Mouse (Mus musculus) thymus, adult 2 months (tissue): ENCODE data around the gene Lypd6. TPM values are rescaled to one million over a fixed set of nuclear protein-coding genes. Genes with fewer than 3 reads are reported as not detected.

Experiments
- DNase-seq: peaks from one replicate; pipeline ENCODE4 v3.0.0; 2021
- H3K27ac ChIP-seq: fragments of 200-500 bp; 2 replicates; pipeline ENCODE4 v1.5.1; 2012; ENCODE audit warnings: low read length, control low read depth; ENCODE audit not compliant: control insufficient read depth, insufficient read depth
- H3K27me3 ChIP-seq: fragments of 200-500 bp; 2 replicates; pipeline ENCODE4 v1.6.1; 2012; ENCODE audit warnings: mild to moderate bottlenecking, low read length, moderate library complexity, mixed read lengths; ENCODE audit not compliant: control insufficient read depth, insufficient read depth
- H3K36me3 ChIP-seq: fragments of 200-500 bp; 2 replicates; pipeline ENCODE4 v1.6.1; 2012; ENCODE audit warnings: mild to moderate bottlenecking, low read length, moderate library complexity; ENCODE audit not compliant: control insufficient read depth, insufficient read depth
- H3K4me1 ChIP-seq: fragments of 200-500 bp; replicated peaks from 2 replicates; pipeline ENCODE4 v1.6.1; 2012; ENCODE audit warnings: low read length; ENCODE audit not compliant: control insufficient read depth, insufficient read depth
- H3K4me3 ChIP-seq: fragments of 200-500 bp; 2 replicates; pipeline ENCODE4 v1.5.1; 2012; ENCODE audit warnings: mild to moderate bottlenecking, low read length, control low read depth, moderate library complexity; ENCODE audit not compliant: control insufficient read depth, insufficient read depth
- CTCF ChIP-seq: fragments of 200-500 bp; IDR thresholded peaks from 2 replicates; pipeline ENCODE4 v1.5.1; 2012; ENCODE audit warnings: mild to moderate bottlenecking, control low read depth, low read length, moderate library complexity, borderline replicate concordance; ENCODE audit not compliant: control insufficient read depth, poor library complexity, insufficient read depth; ENCODE audit errors: extremely low read depth
- POLR2A ChIP-seq: fragments of 200-500 bp; IDR thresholded peaks from 2 replicates; pipeline ENCODE4 v1.6.1; 2012; ENCODE audit warnings: mild to moderate bottlenecking, low read length, control low read depth, moderate library complexity; ENCODE audit not compliant: control insufficient read depth, poor library complexity, insufficient read depth; ENCODE audit errors: extremely low read depth
- WGBS: fragments of 180-500 bp; shearing (Covaris S2); methylation state at CpG from one replicate; pipeline ENCODE4 v1.1.7; 2018; 5-methylcytosine and 5-hydroxymethylcytosine counted together
- polyA plus RNA-seq: library from polyadenylated mRNA; depleted of rRNA; stranded (reverse); fragments of >200 nt; gene quantifications from 2 replicates; pipeline ENCODE4 v1.2.3, GENCODE M21; 2012

Lypd6 gene
- polyA plus RNA-seq, 1 experiment, result 1.2 TPM

- no peak for TF ChIP-seq POLR2A
- TF ChIP-seq CTCF, result no peak
- Histone ChIP-seq H3K27ac (no peak overlapping the region), H3K36me3 (no peaks in the 10 kb centered on the region), H3K27me3 (no peaks in the 10 kb centered on the region), H3K4me1 (no peaks in the 10 kb centered on the region), H3K4me3 (no peak overlapping the region)
- no peak for DNase-seq
- WGBS, result 91% methylated on average over 8 of the region's 8 CpGs
Measured at GRCm38 (mm10) chr2:50163608-50164007, 97.4 kb downstream of the Lypd6 start.

DNA sequence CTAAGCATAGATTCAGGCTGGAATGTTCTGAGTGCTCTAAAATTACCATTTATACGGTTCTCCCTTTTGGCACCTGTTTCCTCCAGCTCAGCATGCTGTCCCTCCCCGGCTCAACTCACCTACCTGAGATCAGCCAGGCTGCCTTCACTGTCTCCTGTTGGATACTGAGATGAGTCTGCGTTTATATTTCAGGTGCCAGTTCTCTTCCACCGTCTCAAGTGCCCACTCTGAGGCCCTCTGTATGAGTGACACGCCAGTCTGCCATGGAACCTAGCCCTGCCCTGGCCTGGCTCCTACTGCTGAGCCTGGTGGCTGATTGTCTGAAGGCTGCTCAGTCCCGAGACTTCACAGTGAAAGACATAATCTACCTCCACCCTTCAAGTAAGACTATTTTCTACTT is 99.0 kb downstream of the Lypd6 start:
- Histone ChIP-seq H3K36me3 (no peaks in the 10 kb centered on the region), H3K4me1 (no peaks in the 10 kb centered on the region), H3K4me3 (no peak overlapping the region), H3K27ac (no peak overlapping the region), H3K27me3 (no peaks in the 10 kb centered on the region)
- DNase-seq, result no peak
- 92% methylated on average over 6 of the region's 6 CpGs for WGBS
- TF ChIP-seq POLR2A (no peak), CTCF (no peak)

- H3K4me3 ChIP-seq, result no peak overlapping the region
- H3K27ac ChIP-seq, result no peak overlapping the region
- 80% methylated on average over 5 of the region's 5 CpGs for WGBS
Measured at GRCm38 (mm10) chr2:50166082-50166481, 99.9 kb downstream of the Lypd6 start.

DNA sequence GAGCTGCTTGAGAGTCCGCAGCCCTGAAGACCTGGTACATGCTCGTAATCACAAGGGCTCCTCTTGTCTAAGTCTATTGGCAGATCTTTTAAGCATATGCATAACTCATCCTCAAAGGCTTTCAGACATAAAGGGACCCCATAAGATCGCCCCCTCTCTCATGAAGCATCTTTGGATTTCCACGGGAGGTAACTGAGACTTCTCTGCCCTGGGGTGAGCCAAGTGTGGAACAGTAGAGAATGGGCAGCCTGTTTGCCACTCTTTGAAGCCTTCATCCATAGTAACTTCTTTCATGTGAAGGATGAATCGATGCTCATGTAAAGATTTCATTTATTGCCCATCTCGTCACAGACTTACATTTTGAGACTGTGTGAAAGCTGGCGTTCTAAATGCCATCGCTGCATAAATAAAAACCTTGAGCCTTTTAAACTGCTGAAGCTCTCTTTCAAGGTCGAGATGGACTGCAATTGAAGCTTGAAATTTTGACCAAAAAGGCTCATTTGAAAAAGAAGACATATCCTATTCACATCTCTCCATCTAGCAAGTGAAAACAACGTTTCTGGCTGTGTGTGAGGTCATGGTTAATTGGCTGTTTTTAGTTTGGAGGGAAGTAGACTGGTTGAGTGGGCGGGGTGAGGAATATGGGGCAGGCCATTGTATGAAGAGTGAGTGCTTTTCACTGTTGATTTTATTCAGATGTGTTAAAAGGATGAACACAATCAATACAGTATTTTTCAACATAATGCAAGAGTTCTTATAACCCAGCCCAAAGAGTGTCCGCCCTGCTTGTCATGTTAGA is 107.7 kb downstream of the Lypd6 start:
- Histone ChIP-seq H3K27me3 (no peaks in the 10 kb centered on the region), H3K36me3 (no peaks in the 10 kb centered on the region), H3K4me1 (no peaks in the 10 kb centered on the region), H3K27ac (no peak overlapping the region), H3K4me3 (no peak overlapping the region)
- DNase-seq, result no peak
- WGBS, result 89% methylated on average over 12 of the region's 12 CpGs
- TF ChIP-seq POLR2A (no peak), CTCF (no peak)

More at GRCm38 (mm10) chr2:50166082-50166481, 99.9 kb downstream of the Lypd6 start:
- Histone ChIP-seq H3K36me3 (no peaks in the 10 kb centered on the region), H3K4me1 (no peaks in the 10 kb centered on the region), H3K27me3 (no peaks in the 10 kb centered on the region)
- TF ChIP-seq CTCF (no peak), POLR2A (no peak)
- DNase-seq, result no peak

GRCm38 (mm10) chr2:50175709-50176108 is 109.5 kb downstream of the Lypd6 start:
- H3K4me1 ChIP-seq, result no peaks in the 10 kb centered on the region
- DNase-seq, result no peak
- WGBS, result 96% methylated on average over 4 of the region's 4 CpGs
- H3K27ac ChIP-seq, result no peak overlapping the region
- H3K27me3 ChIP-seq, result no peaks in the 10 kb centered on the region
- TF ChIP-seq POLR2A (no peak), CTCF (no peak)
- no peak overlapping the region for H3K4me3 ChIP-seq
- no peaks in the 10 kb centered on the region for H3K36me3 ChIP-seq

GRCm38 (mm10) chr2:50179164-50179563 is 112.9 kb downstream of the Lypd6 start:
- Histone ChIP-seq H3K36me3 (no peaks in the 10 kb centered on the region), H3K27ac (no peak overlapping the region), H3K4me3 (no peak overlapping the region), H3K4me1 (no peaks in the 10 kb centered on the region), H3K27me3 (no peaks in the 10 kb centered on the region)
- WGBS, result 97% methylated on average over 5 of the region's 5 CpGs
- DNase-seq, result no peak
- TF ChIP-seq POLR2A (no peak), CTCF (no peak)
